In the genomic region with DNA sequence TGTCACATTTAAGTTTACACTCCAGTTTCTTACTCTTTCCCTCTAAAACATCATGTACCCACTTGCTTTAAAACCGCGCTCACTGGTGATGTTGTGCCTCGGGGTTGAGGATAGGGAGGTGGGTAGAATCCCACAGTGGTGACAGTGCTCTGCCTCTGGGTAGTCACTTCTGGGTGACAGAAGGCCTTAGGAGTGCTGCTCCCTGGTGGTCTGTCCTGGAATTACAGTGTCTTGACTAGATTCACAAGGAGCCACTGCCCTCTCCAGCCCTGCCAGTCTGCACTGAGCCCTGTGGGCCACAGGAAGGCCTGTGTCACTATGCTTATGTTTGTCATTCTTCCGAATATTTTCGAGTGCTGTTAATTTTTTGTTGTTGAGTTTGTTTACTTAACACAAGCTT, we compare ENCODE assay signal across 8 mouse cellular contexts.
DNase-seq lines count a peak whose midpoint lies in the region; ATAC-seq and TF ChIP-seq lines count a peak whose summit lies in the region.

No protein-coding gene starts in this region.

- TF ChIP-seq POLR2A in heart, adult 2 months (IDR thresholded peaks at IDR 0.05; ENCODE audit: insufficient read depth, low read depth, low read length): no peak

- no peak overlapping the region for H3K27ac ChIP-seq in embryonic facial prominence, embryonic 12.5 days
- no peak overlapping the region for H3K27ac ChIP-seq in heart, adult 2 months
- H3K27ac ChIP-seq in limb, embryonic 13.5 days: no peak overlapping the region
- no peak overlapping the region for H3K27ac ChIP-seq in midbrain, postnatal 0 days (ENCODE audit: low read depth, low read length)

- H3K4me3 ChIP-seq in embryonic facial prominence, embryonic 12.5 days: no peak overlapping the region
- no peak overlapping the region for H3K4me3 ChIP-seq in heart, adult 2 months
- H3K4me3 ChIP-seq in limb, embryonic 13.5 days: no peak overlapping the region
- H3K4me3 ChIP-seq in midbrain, postnatal 0 days (ENCODE audit: low read depth, low read length): no peak overlapping the region

- H3K79me2 ChIP-seq in heart, adult 2 months (replicated peaks; ENCODE audit: control insufficient read depth, insufficient read depth, low read length): no peaks in the 10 kb centered on the region

- peaks cover 40% of the 10 kb centered on the region for H3K36me3 ChIP-seq in embryonic facial prominence, embryonic 12.5 days
- H3K36me3 ChIP-seq in heart, adult 2 months (ENCODE audit: control insufficient read depth, insufficient read depth, low read length): peaks cover 9% of the 10 kb centered on the region
- peaks cover 56% of the 10 kb centered on the region for H3K36me3 ChIP-seq in limb, embryonic 13.5 days
- peaks cover 35% of the 10 kb centered on the region for H3K36me3 ChIP-seq in midbrain, postnatal 0 days (ENCODE audit: insufficient read depth, low read length)

- intact Hi-C loops in heart, adult 2 months (cut with DNase I): loop anchor here (2.0 kb wide), 2 partner anchors 132 to 178 kb away; partner anchors contain the start of gene Nifk

- H3K27me3 ChIP-seq in embryonic facial prominence, embryonic 12.5 days: no peaks in the 10 kb centered on the region
- H3K27me3 ChIP-seq in heart, adult 2 months (ENCODE audit: control insufficient read depth, insufficient read depth, low read length): no peaks in the 10 kb centered on the region
- H3K27me3 ChIP-seq in limb, embryonic 13.5 days: no peaks in the 10 kb centered on the region
- H3K27me3 ChIP-seq in midbrain, postnatal 0 days (ENCODE audit: insufficient read depth, low read length): no peaks in the 10 kb centered on the region

- no peak overlapping the region for H3K9ac ChIP-seq in embryonic facial prominence, embryonic 12.5 days
- H3K9ac ChIP-seq in heart, adult 2 months (ENCODE audit: low read depth, low read length): no peak overlapping the region
- H3K9ac ChIP-seq in limb, embryonic 13.5 days: no peak overlapping the region
- H3K9ac ChIP-seq in midbrain, postnatal 0 days (replicated peaks; ENCODE audit: low read length, poor library complexity, severe bottlenecking): no peak overlapping the region

- 0 out of 2 replicates have a peak, but pooled peaks have one; percentile 13 for ATAC-seq in embryonic facial prominence, embryonic 12.5 days (ENCODE audit: insufficient number of reproducible peaks, insufficient read depth, low FRiP score, low TSS enrichment)
- ATAC-seq in limb, embryonic 13.5 days (ENCODE audit: low FRiP score, low read depth): peak; percentile 48
- peak; percentile 62 for ATAC-seq in midbrain, postnatal 0 days (ENCODE audit: low FRiP score)

- no peaks in the 10 kb centered on the region for H3K9me3 ChIP-seq in embryonic facial prominence, embryonic 12.5 days
- H3K9me3 ChIP-seq in limb, embryonic 13.5 days: no peaks in the 10 kb centered on the region
- no peaks in the 10 kb centered on the region for H3K9me3 ChIP-seq in midbrain, postnatal 0 days (ENCODE audit: low read length)

- DNase-seq in B cell, adult 2 months: peak; percentile 86 to 87
- DNase-seq in adrenal gland, postnatal 36 days: peak; percentile 74 to 84
- DNase-seq in heart, adult 2 months: peak; percentile 75 to 84
- DNase-seq in kidney, adult 8-10 months: peak; percentile 50 to 86
- DNase-seq in midbrain, postnatal 0 days (ENCODE audit: low spot score): peak; percentile 78
- peak; percentile 62 to 72 for DNase-seq in spleen, postnatal 14 days (ENCODE audit: low spot score in 2 of 2)

- TF ChIP-seq CTCF in heart, adult 2 months (IDR thresholded peaks at IDR 0.05): peak; percentile 99
- peak; percentile 84 for TF ChIP-seq CTCF in midbrain, postnatal 0 days (IDR thresholded peaks at IDR 0.05)

- peak; percentile 42; the same call in 1 of the 2 replicates for TF ChIP-seq EP300 in heart, adult 2 months (IDR thresholded peaks at IDR 0.05; ENCODE audit: insufficient read depth, low read depth, low read length)

- 73% methylated on average over 5 of the region's 5 CpGs for WGBS in embryonic facial prominence, embryonic 12.5 days
- WGBS in heart, adult 2 months: 57% methylated on average over 5 of the region's 5 CpGs
- WGBS in limb, embryonic 13.5 days: 77% methylated on average over 5 of the region's 5 CpGs
- 76% methylated on average over 5 of the region's 5 CpGs for WGBS in midbrain, postnatal 0 days

- no peak overlapping the region for H3K4me2 ChIP-seq in embryonic facial prominence, embryonic 12.5 days (replicated peaks)
- no peak overlapping the region for H3K4me2 ChIP-seq in limb, embryonic 13.5 days (replicated peaks)
- H3K4me2 ChIP-seq in midbrain, postnatal 0 days (ENCODE audit: low read depth, low read length, poor library complexity, severe bottlenecking): no peak overlapping the region

- H3K4me1 ChIP-seq in embryonic facial prominence, embryonic 12.5 days: peaks cover 9% of the 10 kb centered on the region
- peaks cover 2% of the 10 kb centered on the region; the same call in 1 of the 2 replicates for H3K4me1 ChIP-seq in heart, adult 2 months (ENCODE audit: control insufficient read depth, insufficient read depth, low read length)
- peaks cover 8% of the 10 kb centered on the region; the same call in 1 of the 2 replicates for H3K4me1 ChIP-seq in limb, embryonic 13.5 days
- no peaks in the 10 kb centered on the region for H3K4me1 ChIP-seq in midbrain, postnatal 0 days (ENCODE audit: insufficient read depth, low read length)
